Mouse (Mus musculus) CH12.LX (cell line): Measurements from ENCODE around the gene Rab4a.

Experiments used
- CHD1 ChIP-seq: IDR thresholded peaks from 2 replicates; pipeline ENCODE4 v1.6.1; 2012; ENCODE audit warnings: low read depth, low read length, improper control_type of control experiment, inconsistent platforms
- CTCF ChIP-seq, 2 experiments: IDR thresholded peaks in 1 of 2; conservative IDR thresholded peaks in 1 of 2; 2 replicates each; pipeline ENCODE4 v1.5.1; 2011 to 2012; ENCODE audit warnings: low read depth in 2 of 2, low read length in 2 of 2, improper control_type of control experiment in 1 of 2, inconsistent platforms in 1 of 2, mild to moderate bottlenecking in 1 of 2, moderate library complexity in 1 of 2
- EP300 ChIP-seq: IDR thresholded peaks from 2 replicates; pipeline ENCODE4 v1.6.1; 2011; ENCODE audit warnings: low read length, improper control_type of control experiment
- KAT2A ChIP-seq: IDR thresholded peaks from 2 replicates; pipeline ENCODE4 v1.6.1; 2012; ENCODE audit warnings: low read length, improper control_type of control experiment, inconsistent platforms; ENCODE audit not compliant: insufficient replicate concordance
- MAZ ChIP-seq: IDR thresholded peaks from 2 replicates; pipeline ENCODE4 v1.6.1; 2012; ENCODE audit warnings: low read depth, mild to moderate bottlenecking, inconsistent platforms, low read length, improper control_type of control experiment, moderate library complexity
- POLR2A ChIP-seq: IDR thresholded peaks from 2 replicates; pipeline ENCODE4 v1.6.1; 2011; ENCODE audit warnings: low read depth, mild to moderate bottlenecking, improper control_type of control experiment, low read length
- SIN3A ChIP-seq: IDR thresholded peaks from 2 replicates; pipeline ENCODE4 v1.6.1; 2012; ENCODE audit warnings: low read length, improper control_type of control experiment, inconsistent platforms
- UBTF ChIP-seq: IDR thresholded peaks from 2 replicates; pipeline ENCODE4 v1.6.1; 2012; ENCODE audit warnings: low read depth, mild to moderate bottlenecking, inconsistent platforms, low read length, improper control_type of control experiment, moderate library complexity
- USF1 ChIP-seq: IDR thresholded peaks from 2 replicates; pipeline ENCODE4 v1.6.1; 2014; ENCODE audit warnings: low read depth, mild to moderate bottlenecking, inconsistent platforms, low read length, improper control_type of control experiment
- USF2 ChIP-seq: conservative IDR thresholded peaks from 2 replicates; pipeline ENCODE4 v1.6.1; 2011; ENCODE audit warnings: low read depth, low read length, improper control_type of control experiment
- ZKSCAN1 ChIP-seq: IDR thresholded peaks from 2 replicates; pipeline ENCODE4 v1.6.1; 2012; ENCODE audit warnings: low read depth, inconsistent platforms, low read length, improper control_type of control experiment, borderline replicate concordance

- TF ChIP-seq CTCF (conservative IDR thresholded peaks at IDR 0.05 in 1 of 2, IDR thresholded peaks at IDR 0.05 in 1 of 2; ENCODE audit: low read depth in 2 of 2, low read length in 2 of 2) (no peak), CHD1 (no peak), SIN3A (no peak), USF2 (no peak), ZKSCAN1 (no peak), POLR2A (no peak), EP300 (no peak), USF1 (no peak), UBTF (no peak), KAT2A (no peak), MAZ (no peak)
These were observed 11.2 kb downstream of the Rab4a start for GRCm38 (mm10) chr8:123816939-123817338.
